Mouse (Mus musculus): Measurements from ENCODE around the gene 4930544D05Rik.

The 4930544D05Rik gene

DNA sequence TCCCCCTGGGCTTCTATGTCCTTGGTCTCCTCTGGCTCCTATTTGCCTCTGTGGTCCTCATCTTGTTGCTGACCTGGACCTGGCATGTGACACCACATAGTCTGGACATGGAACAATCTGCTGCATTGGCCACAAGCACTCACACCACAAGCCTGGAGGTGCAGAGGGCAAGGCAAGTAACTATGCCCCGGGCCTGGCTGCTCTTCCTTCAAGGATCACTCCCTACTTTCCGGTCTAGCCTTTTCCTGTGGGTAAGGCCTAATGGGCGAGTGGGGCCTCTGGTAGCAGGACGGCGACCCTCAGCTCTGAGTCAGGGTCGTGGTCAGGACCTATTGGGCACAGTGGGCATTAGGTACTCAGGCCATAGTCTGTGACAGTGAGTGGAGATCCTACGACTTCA lies 25.6 kb downstream of the 4930544D05Rik start:
- no peak for DNase-seq (ENCODE audit: low read depth, low spot score)

DNA sequence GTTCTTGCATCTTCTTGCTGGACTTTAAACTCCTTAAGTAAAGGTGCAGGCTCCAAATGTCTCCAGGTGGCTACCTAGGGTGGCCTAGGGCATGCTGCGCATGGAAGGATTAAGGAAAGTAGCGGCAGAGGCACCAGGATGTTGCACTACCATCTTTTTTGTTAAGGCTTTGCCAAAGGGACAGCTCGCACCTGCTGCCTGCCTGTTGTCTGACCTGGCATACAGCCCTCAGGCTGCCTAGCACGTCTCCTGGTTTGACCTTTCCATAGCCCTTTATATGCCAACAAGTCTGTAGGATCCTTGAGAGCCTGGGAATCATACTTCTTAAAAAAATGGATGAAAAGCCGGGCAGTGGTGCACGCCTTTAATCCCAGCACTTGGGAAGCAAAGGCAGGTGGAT lies 27.4 kb downstream of the 4930544D05Rik start:
- no peak for DNase-seq (ENCODE audit: low read depth, low spot score)

DNA sequence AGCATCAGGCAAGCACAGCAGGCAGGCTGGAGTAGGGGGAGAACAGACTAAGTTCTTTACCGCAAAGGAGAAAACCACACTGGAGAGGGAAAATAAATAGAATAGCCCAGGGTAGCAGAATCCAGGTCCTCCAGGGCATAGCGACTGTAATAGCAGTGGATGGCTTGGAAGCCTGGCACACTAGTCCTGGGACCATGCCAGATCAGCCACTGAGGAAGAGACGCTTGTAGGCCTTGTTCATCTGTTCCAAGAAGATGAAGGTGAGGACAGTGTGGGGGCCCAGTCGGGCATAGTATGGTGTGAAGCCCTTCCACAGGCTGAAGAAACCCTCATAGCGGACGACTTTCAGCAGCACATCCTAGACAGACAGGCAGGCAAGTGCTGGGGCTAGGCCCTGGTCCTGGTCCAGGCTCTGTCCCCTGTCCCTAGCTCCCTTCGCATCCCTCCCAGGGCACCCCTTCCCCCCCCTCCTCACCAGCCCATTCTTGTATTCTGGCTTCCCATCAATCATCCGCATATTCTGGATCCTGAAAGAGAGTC lies 29.0 kb downstream of the 4930544D05Rik start:
- DNase-seq (ENCODE audit: low read depth, low spot score), result no peak

DNA sequence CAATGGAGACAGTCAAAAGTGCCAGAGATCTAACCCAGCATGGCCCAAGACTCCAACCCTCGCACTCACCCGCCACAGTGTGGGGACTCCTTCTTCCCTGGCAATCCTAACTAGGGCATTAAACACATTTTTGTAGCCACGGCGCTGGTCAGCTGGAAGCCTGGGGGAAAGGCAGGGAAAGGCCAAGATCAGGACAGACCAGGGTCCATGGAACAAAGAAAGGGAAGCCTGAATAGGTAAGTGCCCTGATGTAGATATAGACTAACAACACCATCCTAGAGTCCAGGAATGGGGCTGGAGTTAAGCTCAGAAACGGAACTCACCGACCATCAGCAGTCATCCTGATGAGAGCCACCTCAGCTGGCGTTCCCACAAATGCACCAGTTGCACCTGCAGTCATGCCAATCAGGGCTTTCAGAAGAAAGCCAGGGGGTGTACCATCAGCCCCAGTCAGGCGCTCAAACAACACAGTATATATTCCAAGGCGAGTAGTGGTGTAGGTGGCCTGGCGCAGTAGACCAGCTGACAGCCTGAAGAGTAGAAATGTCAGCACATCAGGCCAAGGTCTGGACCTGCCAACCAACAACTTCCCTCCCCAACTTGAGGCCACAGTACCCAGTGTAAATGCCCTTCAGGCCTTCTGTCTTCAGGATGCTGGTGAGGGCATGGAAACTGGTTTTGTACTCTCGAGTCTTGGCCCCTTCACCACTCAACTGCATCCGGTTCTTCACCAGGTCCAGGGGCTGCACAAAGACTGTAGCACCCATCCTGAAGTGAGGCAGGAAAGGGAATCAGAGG lies 30.0 kb downstream of the 4930544D05Rik start:
- no peak for DNase-seq (ENCODE audit: low read depth, low spot score)

DNA sequence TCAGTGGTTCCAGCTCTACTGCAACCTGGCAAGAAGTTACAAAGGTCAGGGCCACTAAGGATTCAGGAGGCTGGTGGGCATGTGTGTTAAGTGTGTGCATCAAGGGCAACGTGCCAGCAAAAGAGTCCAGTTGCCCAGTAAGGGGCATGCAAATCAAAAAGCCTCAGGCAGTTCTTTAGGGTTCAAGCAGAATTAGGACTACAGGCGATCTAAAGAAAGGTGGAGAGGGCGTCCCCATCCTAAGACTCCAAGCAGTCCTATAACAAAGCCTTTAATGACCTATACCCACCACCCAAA lies 30.6 kb downstream of the 4930544D05Rik start:
- no peak for DNase-seq (ENCODE audit: low read depth, low spot score)

DNA sequence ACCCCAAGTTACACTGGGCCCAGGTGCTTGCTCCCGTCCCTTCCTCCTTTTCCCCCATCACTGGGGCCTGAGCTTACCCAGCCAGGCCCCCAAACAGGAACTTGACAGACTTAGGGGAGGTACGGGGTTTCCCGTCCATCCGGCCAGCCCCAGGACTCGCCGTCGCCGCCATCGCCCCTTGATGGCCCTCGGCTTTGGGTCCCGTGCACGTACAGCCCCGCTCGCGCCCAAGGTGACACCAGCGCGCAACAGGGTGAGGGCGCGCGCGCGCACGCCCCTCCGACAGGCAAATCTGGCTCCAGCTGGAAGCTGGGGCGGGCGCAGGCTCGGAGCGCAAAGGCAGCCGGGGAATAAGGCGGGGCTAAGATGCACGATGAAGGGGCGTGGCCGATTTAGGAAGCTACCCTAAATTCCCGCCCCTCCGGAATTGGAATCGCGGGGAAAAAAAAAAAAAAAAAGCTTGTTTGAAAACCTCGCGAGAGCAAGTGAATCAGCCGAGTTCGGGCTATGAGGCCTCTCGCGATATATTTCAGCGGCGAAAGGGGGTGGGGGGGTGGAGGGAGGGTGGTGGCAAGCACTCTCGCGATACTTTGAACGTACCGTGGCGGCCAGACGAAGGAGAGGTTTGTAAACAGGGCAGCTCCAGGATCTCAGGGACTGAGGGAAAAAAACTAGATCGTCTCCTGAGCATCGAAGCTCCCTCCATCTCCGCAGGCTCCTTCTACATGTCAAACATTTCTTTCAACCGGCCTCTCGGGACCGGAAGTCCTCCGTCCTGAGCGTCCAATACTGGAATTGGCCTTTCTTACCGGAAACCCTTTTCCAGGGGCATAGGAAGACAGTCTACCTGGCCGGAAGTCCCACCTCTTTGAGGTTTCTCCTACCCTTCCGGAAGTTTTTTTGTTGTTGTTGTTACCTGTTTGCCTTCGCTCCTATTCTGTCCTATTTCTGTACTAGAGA lies 31.3 kb downstream of the 4930544D05Rik start, which contains the start of the genes Rnf167 and Slc25a11:
Rnf167 (plus strand) TSS at position 545 of the 960 bp plus-strand sequence.
Slc25a11 (minus strand) TSS at position 789 of the 960 bp plus-strand sequence.
- DNase-seq (ENCODE audit: low read depth, low spot score), result peak; percentile 98

DNA sequence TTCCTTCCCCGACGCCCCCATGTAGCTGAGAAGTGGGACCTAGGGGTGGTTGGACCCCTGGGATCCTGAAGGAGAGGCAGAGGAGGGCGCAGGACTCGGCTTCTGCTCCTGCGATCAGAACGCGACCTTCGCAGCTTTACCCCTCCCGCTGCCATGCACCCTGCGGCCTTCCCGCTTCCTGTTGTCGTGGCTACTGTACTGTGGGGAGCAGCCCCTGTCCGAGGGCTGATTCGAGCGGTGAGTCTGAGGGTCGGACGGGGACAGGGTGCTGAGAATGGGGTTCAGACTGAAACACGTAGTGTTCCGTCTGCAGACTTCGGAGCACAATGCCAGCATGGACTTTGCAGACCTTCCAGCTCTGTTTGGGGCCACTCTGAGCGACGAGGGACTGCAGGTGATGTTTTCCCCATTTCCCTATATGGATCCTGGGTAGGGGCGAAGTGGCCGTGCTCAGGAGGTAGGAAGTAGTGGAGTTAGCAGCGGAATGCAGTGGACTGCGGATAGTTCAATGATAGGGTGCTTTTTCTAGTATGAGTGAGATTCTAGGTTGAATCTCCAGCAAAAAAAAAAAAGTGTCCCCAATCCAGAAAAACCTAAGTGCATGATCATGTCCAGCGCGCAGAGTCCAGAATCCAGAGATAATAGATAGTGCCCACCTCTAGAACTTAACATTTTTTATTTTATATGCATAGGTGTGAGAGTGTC lies 32.2 kb downstream of the 4930544D05Rik start:
- no peak for DNase-seq (ENCODE audit: low read depth, low spot score)

DNA sequence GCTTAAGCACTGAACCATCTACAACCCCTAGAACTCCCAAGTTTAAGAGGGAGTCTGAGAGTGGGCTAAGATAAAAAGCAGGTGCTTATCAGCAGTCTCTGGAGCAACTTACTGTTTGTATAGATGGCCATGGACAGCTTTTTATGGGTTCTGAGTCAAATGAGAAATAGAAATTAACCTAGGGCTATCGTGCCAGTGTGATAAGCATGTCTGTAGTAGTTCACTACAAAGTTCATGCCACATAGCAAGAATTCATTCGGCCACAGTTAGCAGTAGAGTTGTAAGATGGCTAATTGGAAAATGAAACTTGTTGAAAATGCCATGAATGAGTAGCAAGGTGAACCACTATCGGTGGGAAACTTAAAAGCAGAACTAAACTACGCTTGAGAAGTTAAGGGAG lies 32.9 kb downstream of the 4930544D05Rik start:
- no peak for DNase-seq (ENCODE audit: low read depth, low spot score)

DNA sequence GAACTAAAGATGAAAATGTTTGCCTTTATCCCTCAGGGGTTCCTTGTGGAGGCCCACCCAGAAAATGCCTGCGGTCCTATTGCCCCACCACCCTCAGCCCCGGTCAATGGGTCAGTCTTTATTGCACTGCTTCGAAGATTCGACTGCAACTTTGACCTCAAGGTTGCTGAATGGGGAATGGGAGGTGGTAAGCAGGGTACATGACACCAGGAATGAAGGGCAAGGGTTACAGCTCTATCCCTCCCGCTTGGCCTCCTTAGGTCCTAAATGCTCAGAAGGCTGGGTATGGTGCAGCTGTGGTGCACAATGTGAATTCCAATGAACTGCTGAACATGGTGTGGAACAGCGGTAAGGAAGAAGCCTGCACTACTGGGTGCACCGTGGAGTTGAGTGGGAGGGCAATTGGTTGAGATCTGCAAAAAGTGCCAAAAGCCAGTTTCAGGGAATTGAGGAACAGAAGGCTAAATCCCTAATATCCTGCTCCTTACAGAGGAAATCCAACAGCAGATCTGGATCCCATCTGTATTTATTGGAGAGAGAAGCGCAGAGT lies 33.6 kb downstream of the 4930544D05Rik start:
- no peak for DNase-seq (ENCODE audit: low read depth, low spot score)

DNA sequence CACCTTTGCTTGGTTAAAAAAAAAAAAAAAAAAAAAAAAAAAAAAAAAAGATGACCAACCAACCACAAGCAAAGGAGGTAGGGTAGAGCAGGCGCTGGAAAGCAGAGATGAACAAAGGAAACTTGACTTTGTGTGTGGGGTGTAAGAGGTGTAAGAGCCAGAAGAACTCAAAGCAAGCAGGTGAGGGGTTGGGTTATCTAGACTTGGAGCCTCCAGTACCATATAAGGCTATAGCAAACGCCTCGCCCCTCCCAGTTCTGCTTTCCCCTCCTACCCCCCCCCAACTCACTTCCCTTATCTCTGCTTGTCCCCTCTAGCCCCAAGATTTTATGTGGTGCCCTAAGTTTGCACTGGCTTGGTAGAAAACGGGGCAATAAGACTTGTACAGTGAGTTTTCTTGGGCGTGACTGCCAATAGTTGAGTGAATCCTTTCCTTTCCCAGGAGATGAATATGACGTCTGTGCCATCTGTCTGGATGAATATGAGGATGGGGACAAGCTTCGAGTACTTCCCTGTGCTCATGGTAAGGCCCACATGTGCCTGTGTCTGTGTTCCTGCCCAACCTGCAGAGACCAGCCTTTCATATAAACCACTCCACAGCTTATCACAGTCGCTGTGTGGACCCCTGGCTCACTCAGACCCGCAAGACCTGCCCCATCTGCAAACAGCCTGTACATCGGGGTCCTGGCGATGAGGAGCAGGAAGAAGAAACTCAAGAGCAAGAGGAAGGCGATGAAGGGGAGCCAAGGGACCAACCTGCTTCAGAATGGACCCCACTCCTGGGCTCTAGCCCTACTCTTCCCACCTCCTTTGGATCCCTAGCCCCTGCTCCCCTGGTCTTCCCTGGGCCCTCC lies 34.9 kb downstream of the 4930544D05Rik start:
- DNase-seq (ENCODE audit: low read depth, low spot score), result no peak

DNA sequence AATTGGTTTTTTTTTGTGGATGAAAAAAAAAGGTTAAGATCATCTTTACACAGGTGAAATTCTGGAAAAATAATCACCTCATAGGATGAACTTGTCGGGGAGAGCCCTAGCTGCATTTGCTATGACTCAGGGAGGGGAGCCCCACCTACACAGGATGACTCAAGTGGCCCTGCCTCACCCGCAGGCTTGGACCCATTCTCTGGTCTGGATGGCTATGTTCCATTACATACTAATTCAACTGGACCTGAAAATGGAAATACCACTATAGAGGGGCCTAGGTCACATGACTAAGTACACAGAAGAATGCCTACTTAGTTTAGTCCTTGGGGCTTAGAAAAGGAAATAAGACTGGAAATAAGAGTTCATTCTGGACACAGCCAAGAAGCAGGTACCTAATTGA lies 35.7 kb downstream of the 4930544D05Rik start:
- DNase-seq (ENCODE audit: low read depth, low spot score), result no peak

DNA sequence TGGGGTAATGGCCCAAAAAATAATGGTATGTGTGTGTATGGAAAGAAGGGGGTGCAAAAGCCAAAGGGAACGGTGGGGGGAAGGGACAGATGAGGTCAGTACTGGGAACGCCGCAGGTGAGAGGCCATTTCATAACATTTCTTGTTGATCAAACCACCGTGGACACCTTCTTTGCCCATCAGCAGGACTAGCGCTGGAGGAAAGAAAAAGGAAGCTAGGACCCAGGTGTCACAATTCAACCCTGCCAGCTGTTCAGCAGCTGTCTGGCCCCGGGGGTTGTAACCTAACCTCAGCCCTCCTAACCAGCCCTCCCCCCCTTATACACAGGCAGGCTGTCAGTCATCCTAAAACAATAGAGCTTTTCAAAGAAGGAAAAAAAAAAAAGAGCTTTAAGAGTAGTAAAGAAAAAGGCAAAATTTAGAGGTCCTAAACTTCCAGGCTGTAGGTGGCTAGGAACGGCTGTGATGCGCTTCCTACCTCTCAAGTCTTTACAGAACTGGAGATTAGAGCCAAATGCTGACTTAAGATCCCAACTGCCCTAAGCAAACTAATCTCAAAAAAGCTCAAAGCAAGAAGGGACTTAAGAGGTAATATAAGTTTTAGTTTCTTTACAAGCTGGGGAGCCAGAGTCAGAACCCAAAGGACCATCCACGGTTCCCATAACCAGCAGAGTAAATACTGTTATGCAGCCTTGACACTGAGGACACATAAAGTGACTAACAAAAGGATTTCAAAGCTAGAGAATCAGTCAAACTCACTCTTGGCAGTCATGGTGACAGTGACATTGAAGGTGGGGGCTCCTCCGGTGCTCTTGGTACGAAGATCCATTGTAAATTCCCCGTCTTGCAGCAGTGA lies 36.6 kb downstream of the 4930544D05Rik start:
- no peak for DNase-seq (ENCODE audit: low read depth, low spot score)

DNA sequence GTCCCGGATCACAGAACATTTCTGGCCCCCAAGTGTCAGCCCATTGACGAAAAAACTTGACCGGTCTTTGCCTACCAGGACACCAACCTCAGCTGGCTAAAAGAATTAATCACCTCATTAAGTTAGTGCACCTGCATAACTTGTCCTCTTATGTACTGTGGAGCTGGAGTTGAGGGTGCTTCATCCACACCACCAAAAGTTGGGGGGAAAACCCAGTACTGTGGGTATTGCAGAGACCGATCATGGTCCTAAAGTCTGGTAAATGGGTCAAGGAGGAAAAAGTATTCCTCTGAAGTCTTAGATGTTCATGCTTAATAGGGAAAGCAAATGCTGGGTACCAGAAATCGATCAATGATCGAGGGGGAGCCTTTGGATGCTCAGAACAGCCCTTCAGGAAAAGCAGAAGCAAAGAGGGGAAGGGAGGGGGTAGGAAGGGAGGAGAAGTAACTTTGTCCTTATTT lies 37.3 kb downstream of the 4930544D05Rik start:
- no peak for DNase-seq (ENCODE audit: low read depth, low spot score)

DNA sequence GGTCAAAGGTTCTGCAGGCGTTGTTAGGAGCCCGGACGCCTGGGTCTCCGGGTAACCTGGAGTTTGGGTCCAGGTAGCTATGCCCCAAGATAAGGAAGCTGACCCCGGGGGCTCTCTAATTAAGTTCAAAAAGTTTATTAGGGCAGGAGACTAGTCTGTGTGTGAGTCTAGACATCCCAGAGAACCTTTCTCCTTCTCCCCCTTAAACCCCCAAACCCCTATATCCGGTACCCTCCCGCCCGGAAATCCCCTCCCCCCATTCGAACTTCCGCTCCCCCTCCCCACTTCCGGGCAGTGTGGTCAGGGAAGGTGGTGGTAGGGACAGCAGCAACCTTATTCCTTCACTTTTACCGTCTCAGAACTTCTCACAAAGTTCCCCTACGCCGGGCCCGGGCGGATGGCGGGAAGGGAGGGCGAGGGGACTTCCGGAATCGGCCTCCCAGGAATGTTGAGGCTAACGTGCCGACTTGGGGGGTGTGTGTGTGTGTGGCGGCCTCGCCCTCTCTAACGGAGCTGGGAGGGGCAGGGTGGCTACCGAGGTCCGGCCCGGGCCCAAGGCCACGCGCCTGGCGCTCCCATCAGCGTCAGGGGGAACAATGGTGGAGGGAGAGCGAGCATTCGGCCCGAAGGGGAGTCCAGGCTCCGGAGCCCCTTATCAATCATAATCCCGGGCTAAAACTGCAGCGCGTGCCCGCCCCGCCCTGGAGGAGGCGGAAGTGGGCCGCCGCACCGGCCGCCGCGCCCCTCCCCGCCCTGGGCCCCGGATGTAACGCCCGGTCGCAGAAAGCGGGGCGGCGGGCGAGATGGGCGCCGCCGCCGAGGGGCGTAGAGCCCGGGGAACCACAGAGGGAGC lies 37.9 kb downstream of the 4930544D05Rik start:
- DNase-seq (ENCODE audit: low read depth, low spot score), result no peak

DNA sequence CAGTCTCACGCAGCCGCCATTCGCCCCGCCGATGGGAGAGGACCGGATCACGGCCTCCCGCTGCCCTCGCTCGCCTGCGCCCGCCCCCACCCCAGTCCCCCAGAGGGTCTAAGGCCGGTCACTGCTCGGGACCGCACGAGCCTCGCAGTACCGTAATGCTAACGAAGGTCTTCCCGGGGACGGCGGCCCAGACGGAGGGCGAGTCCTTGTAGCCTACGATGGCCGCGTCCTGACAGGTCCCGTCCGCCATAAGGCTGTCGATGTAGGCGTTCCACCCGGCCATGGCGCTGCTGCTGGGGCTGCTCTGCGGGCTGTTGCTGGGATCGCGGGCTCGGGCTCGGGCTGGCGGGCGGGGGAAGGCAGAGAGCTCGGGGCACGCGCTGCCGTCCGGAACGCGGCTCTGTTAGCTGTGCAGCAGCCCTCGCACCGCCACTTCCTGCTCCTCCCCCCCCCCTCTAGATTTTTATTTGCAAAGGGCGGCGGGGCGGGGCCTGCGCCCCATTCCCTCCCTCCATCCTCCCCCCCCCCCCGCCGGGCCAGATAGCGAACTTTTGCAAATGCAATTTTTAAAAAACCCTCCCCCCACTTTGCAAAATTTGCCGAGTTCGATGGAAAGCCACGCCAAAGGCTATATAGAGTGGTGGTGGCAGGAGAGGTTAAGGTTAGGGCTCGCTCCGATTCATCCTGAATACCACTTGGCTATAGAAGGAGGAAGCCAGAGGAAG lies 38.7 kb downstream of the 4930544D05Rik start, which contains the start of gene Pfn1:
Pfn1 (minus strand) TSS at position 447 of the 725 bp plus-strand sequence.
- DNase-seq (ENCODE audit: low read depth, low spot score), result peak; percentile 75

DNA sequence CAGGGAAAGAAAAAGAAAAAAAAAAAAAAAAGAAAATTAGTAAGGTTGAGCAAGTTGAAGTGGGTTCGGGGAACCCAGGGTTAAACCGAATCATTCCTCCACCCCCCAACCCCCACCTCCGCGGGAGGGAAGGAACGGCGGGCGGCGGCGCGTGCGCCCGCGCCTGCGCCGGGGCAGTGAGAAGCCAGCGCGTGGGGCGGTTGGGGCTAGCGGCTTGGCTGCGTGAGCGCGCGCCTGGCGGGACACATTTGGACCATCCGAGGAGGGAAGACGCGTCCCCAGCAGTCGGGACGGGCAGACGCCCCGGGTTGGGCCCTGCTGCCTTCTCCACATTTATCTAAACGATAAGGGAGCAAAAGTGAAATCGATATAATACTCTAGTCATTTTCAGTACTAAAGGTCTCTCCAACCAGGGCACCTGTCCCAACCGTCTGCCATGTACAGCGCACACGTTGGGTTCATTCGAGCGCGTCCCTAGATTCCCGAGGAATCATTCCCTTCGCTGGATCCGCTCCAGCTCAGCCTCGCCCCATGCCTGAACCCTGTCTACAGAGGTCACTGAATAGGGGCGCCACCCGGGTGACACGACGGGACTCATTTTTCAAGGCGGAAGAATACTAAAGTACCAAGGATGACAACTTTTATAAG lies 39.4 kb downstream of the 4930544D05Rik start:
- DNase-seq (ENCODE audit: low read depth, low spot score), result peak; percentile 59
